Mouse (Mus musculus) hindbrain, embryonic 15.5 days (tissue): Measurements from ENCODE around the gene Cdon. TPM values are rescaled to one million over a fixed set of nuclear protein-coding genes. Genes with fewer than 3 reads are reported as not detected.

Experiments used
- ATAC-seq: fragments of 200-750 bp; cut with Nextera tagmentation; 2 replicates; pipeline ENCODE4 v1.8.0; 2017; ENCODE audit warnings: low read depth, moderate number of reproducible peaks, moderate TSS enrichment; ENCODE audit not compliant: low FRiP score
- H3K27ac ChIP-seq: fragments of 300-500 bp; sonication (generic); replicated peaks from 2 replicates; pipeline ENCODE4 v1.5.1; 2015; ENCODE audit warnings: mild to moderate bottlenecking, inconsistent platforms
- H3K27me3 ChIP-seq: fragments of 300-500 bp; sonication (generic); 2 replicates; pipeline ENCODE4 v1.6.1; 2015; ENCODE audit warnings: control low read depth, inconsistent platforms
- H3K36me3 ChIP-seq: fragments of 300-500 bp; sonication (generic); 2 replicates; pipeline ENCODE4 v1.6.1; 2015; ENCODE audit warnings: control low read depth, inconsistent platforms
- H3K4me1 ChIP-seq: fragments of 300-500 bp; sonication (generic); replicated peaks from 2 replicates; pipeline ENCODE4 v1.6.1; 2015; ENCODE audit warnings: control low read depth, inconsistent platforms
- H3K4me2 ChIP-seq: fragments of 300-500 bp; sonication (generic); 2 replicates; pipeline ENCODE4 v1.6.1; 2015; ENCODE audit warnings: moderate library complexity, mild to moderate bottlenecking, inconsistent platforms
- H3K4me3 ChIP-seq: fragments of 300-500 bp; sonication (generic); 2 replicates; pipeline ENCODE4 v1.5.1; 2015; ENCODE audit warnings: mild to moderate bottlenecking, inconsistent platforms
- H3K9ac ChIP-seq: fragments of 300-500 bp; sonication (generic); 2 replicates; pipeline ENCODE4 v1.6.1; 2015; ENCODE audit warnings: inconsistent platforms
- H3K9me3 ChIP-seq: fragments of 300-500 bp; sonication (generic); 2 replicates; pipeline ENCODE4 v1.6.1; 2016; ENCODE audit warnings: control low read depth, inconsistent platforms
- WGBS: fragments of 180-500 bp; shearing (Covaris S2); methylation state at CpG from one replicate; pipeline ENCODE4 v1.1.7; 2015; 5-methylcytosine and 5-hydroxymethylcytosine counted together
- polyA plus RNA-seq: library from polyadenylated mRNA; unstranded; fragments of >200 nt; fragmentation: Nextera tagmentation; extraction: Ambion mirVana; gene quantifications from 2 replicates; pipeline ENCODE4 v1.2.1, GENCODE M21; 2015

Cdon gene
- polyA plus RNA-seq, 1 experiment from 2014 or later = 2.8 TPM

DNA sequence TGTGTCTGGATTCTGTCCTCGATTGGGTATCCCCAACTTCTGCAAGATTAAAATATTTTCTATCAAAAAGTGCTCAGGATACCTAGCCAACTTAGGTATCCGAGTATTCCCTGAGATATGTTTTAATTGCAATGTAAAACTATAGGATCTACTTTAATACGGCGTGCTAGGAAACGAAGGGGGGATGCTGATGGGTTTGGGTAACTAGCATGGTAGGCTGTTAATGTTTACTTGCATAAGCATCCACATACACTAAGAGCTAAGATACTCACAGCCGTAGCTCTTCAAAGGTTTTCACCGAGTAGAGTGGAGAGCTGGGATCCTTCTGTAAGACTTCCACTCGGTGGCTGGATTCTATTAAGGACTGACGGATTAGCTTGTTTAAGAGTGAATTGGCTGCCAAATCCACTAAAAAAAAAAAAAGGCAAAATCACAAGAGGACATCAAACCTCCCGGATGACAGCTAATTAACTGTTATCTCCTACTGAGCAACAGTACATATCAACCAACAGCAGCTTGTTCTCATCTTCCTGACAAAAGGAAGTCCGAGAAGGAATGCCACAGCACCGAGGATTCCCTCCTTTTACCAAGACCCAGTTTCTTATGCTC, 135.7 kb downstream of the Cdon start:
- no peak overlapping the region for H3K27ac ChIP-seq
- no peak overlapping the region for H3K9ac ChIP-seq
- no peaks in the 10 kb centered on the region for H3K27me3 ChIP-seq
- WGBS = 84% methylated on average over 12 of the region's 12 CpGs
- H3K36me3 ChIP-seq = peaks cover 24% of the 10 kb centered on the region
- no peaks in the 10 kb centered on the region for H3K9me3 ChIP-seq
- no peak for ATAC-seq
- no peak overlapping the region for H3K4me2 ChIP-seq
- H3K4me3 ChIP-seq = no peak overlapping the region
- H3K4me1 ChIP-seq = peaks cover 18% of the 10 kb centered on the region

Other genes with a start within 250 kb of the Cdon start
- gene Dcps, start 245.1 kb upstream of the Cdon start, polyA plus RNA-seq = 70.9 and 71.9 TPM in 2 replicates
- gene Srpr, start 221.0 kb upstream of the Cdon start, polyA plus RNA-seq = 62.3 and 69.1 TPM in 2 replicates
- 5.9 and 6.1 TPM in 2 replicates for gene Tirap, start 220.8 kb upstream of the Cdon start, polyA plus RNA-seq
- 48.1 and 54.4 TPM in 2 replicates for gene Foxred1, start 210.1 kb upstream of the Cdon start, polyA plus RNA-seq
- 53.1 and 58.1 TPM in 2 replicates for gene Fam118b, start 153.3 kb upstream of the Cdon start, polyA plus RNA-seq
- gene Rpusd4, start 153.3 kb upstream of the Cdon start, polyA plus RNA-seq = 18.0 and 19.6 TPM in 2 replicates
- gene Gm1113, start 97.1 kb downstream of the Cdon start, polyA plus RNA-seq = not detected in 2 replicates
- gene Ddx25, start 137.4 kb downstream of the Cdon start, polyA plus RNA-seq = 26.4 and 28.7 TPM in 2 replicates
- gene Pus3, start 137.5 kb downstream of the Cdon start, polyA plus RNA-seq = 15.6 and 16.6 TPM in 2 replicates
- gene Pate2, start 149.2 kb downstream of the Cdon start, polyA plus RNA-seq = 0.94 and 0.97 TPM in 2 replicates
- 15.3 and 16.2 TPM in 2 replicates for gene Hyls1, start 149.3 kb downstream of the Cdon start, polyA plus RNA-seq
- gene Pate4, start 190.8 kb downstream of the Cdon start, polyA plus RNA-seq = not detected in 2 replicates
- not detected in 2 replicates for gene Pate3, start 227.1 kb downstream of the Cdon start, polyA plus RNA-seq